Mouse (Mus musculus) liver, embryonic 14 days (tissue): Measurements from ENCODE around the gene Crygf. TPM values are rescaled to one million over a fixed set of nuclear protein-coding genes. Genes with fewer than 3 reads are reported as not detected.

Experiments used
- polyA plus RNA-seq: library from polyadenylated mRNA; depleted of rRNA; stranded (reverse); fragments of >200 nt; gene quantifications from 2 replicates; pipeline ENCODE4 v1.2.3, GENCODE M21; 2012; rRNA removed

Gene Crygf
- 0.10 TPM in 1 of 2 replicates, not detected in the other for polyA plus RNA-seq

DNA sequence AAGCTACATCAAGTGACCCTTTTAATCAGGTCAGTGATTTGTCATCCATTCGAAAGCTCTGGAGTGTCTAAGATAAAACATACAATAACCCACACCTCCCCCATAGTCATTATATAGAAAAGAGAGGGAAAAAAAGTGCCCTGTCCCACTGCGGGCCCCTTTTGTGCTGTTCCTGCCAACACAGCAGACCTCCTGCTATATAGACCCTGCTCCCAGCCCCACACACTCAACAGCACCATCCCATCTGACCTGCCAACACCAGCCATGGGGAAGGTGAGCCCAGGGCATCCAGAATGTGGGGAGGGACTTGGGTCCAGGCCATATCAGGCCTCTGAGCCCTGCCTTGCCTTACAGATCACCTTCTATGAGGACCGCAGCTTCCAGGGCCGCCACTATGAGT is at the start of gene Crygf:
Gene Crygf, plus strand, starts transcription at position 227 of the 400 bp plus-strand sequence.

Other genes starting within 250 kb of the Crygf start
- gene Map2, start 248.8 kb downstream of the Crygf start, polyA plus RNA-seq = 0.86 and 0.96 TPM in 2 replicates